Mouse (Mus musculus) megakaryocyte, embryonic 14.5 days (primary cell): ENCODE results near the gene Maco1.

Source experiments
- FLI1 ChIP-seq: IDR thresholded peaks from 2 replicates; pipeline ENCODE4 v1.6.1; 2012; ENCODE audit warnings: low read length, inconsistent platforms, mixed read lengths
- GATA1 ChIP-seq: IDR thresholded peaks from 3 replicates; pipeline ENCODE4 v1.6.1; 2012; ENCODE audit warnings: mixed read lengths, low read length, inconsistent platforms, borderline replicate concordance

- no peak for TF ChIP-seq FLI1
- TF ChIP-seq GATA1: no peak
Observed at GRCm38 (mm10) chr4:134762360-134762759, 90.8 kb downstream of the Maco1 start.
